Mouse (Mus musculus): ENCODE data around the gene Mastl.

The Mastl gene

GRCm38 (mm10) chr2:23155777-23156607 lies at the start of gene Mastl, which contains the start of gene Yme1l1:
TSS of gene Mastl (minus strand) at chr2:23156024.
TSS of gene Yme1l1 (plus strand) at chr2:23156369.
- DNase-seq (ENCODE audit: low spot score): peak; percentile 95

- DNase-seq (ENCODE audit: low spot score): no peak
Measured at GRCm38 (mm10) chr2:23202900-23203670, 47.3 kb upstream of the Mastl start.

GRCm38 (mm10) chr2:23201034-23201433 lies 45.2 kb upstream of the Mastl start:
- no peak for DNase-seq (ENCODE audit: low spot score)

- DNase-seq (ENCODE audit: low spot score): no peak
Measured at GRCm38 (mm10) chr2:23194366-23194765, 38.5 kb upstream of the Mastl start.

- DNase-seq (ENCODE audit: low spot score): no peak
Measured at GRCm38 (mm10) chr2:23172305-23172704, 16.5 kb upstream of the Mastl start.

GRCm38 (mm10) chr2:23156608-23157081 lies 821 bp upstream of the Mastl start:
- DNase-seq (ENCODE audit: low spot score): no peak

- no peak for DNase-seq (ENCODE audit: low spot score)
Measured at GRCm38 (mm10) chr2:23155199-23155621, 614 bp downstream of the Mastl start.

- peak; percentile 16 for DNase-seq (ENCODE audit: low spot score)
Measured at GRCm38 (mm10) chr2:23119573-23119972, 36.3 kb downstream of the Mastl start.

GRCm38 (mm10) chr2:23102266-23102665 lies 53.6 kb downstream of the Mastl start:
- DNase-seq (ENCODE audit: low spot score): no peak

- no peak for DNase-seq (ENCODE audit: low spot score)
Measured at GRCm38 (mm10) chr2:23097028-23097427, 58.8 kb downstream of the Mastl start.

- peak; percentile 53 for DNase-seq (ENCODE audit: low spot score)
Measured at GRCm38 (mm10) chr2:23092216-23092615, 63.6 kb downstream of the Mastl start.

GRCm38 (mm10) chr2:23084540-23084939 lies 71.3 kb downstream of the Mastl start:
- DNase-seq (ENCODE audit: low spot score): no peak

- DNase-seq (ENCODE audit: low spot score): peak; percentile 61
Measured at GRCm38 (mm10) chr2:23078588-23078987, 77.2 kb downstream of the Mastl start.

- no peak for DNase-seq (ENCODE audit: low spot score)
Measured at GRCm38 (mm10) chr2:23077693-23078092, 78.1 kb downstream of the Mastl start.

- no peak for DNase-seq (ENCODE audit: low spot score)
Measured at GRCm38 (mm10) chr2:23076783-23077182, 79.0 kb downstream of the Mastl start.

GRCm38 (mm10) chr2:23075846-23076245 lies 80.0 kb downstream of the Mastl start:
- DNase-seq (ENCODE audit: low spot score): no peak

GRCm38 (mm10) chr2:23071406-23071805 lies 84.4 kb downstream of the Mastl start:
- no peak for DNase-seq (ENCODE audit: low spot score)

GRCm38 (mm10) chr2:23070491-23070890 lies 85.3 kb downstream of the Mastl start:
- no peak for DNase-seq (ENCODE audit: low spot score)

- DNase-seq (ENCODE audit: low spot score): peak; percentile 86
Measured at GRCm38 (mm10) chr2:23068894-23069744, 86.7 kb downstream of the Mastl start.

- no peak for DNase-seq (ENCODE audit: low spot score)
Measured at GRCm38 (mm10) chr2:23068370-23068737, 87.5 kb downstream of the Mastl start.

GRCm38 (mm10) chr2:23067552-23068369 lies 88.1 kb downstream of the Mastl start, which contains the start of gene Acbd5:
TSS of gene Acbd5 (plus strand) at chr2:23068167.
- DNase-seq (ENCODE audit: low spot score): peak; percentile 94
